Mouse (Mus musculus) small intestine, adult 2 months (tissue): ENCODE measurements around the gene Itga9.

ENCODE experiments used
- CTCF ChIP-seq: fragments of 200-500 bp; IDR thresholded peaks from 2 replicates; pipeline ENCODE4 v1.5.1; 2012; ENCODE audit warnings: low read depth, mild to moderate bottlenecking, control low read depth, inconsistent platforms, low read length, moderate library complexity, mixed read lengths; ENCODE audit not compliant: insufficient replicate concordance, insufficient read length; ENCODE audit errors: extremely low read depth
- POLR2A ChIP-seq: fragments of 200-500 bp; IDR thresholded peaks from 2 replicates; pipeline ENCODE4 v1.6.1; 2012; ENCODE audit warnings: low read depth, mild to moderate bottlenecking, control low read depth, inconsistent platforms, low read length, moderate library complexity

DNA sequence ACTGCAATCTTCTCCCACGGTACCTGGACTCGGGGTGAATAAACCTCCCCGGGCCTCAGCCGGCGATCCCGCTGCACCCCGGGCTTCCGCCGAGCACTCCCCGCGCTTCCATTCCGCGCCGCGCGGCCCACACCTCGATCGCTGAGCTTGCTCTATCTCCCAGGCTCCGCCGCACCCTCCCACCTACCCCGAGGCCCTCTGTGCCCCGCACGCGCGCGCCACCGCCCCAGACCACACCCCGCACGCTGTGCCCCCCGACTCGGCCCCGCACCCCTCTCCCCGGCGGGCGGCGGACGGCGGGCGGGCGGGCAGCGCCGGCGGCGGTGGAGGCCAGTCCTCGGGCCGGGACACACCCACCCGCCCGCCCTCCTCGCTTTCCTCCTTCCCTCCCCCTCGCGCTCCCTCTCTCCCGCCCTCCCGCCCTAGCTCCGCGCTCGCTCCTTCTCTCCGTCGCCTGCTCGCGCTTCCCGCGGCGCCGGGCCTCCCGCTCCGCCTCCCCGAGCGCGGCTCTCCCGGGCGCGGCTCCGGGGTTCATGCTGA lies 319.7 kb downstream of the Itga9 start, which contains the start of gene Ctdspl:
- TF ChIP-seq CTCF, result no peak
- TF ChIP-seq POLR2A, result no peak; the same call in 1 of the 2 replicates
